Mouse (Mus musculus) layer of hippocampus, adult 18-20 months (tissue): ENCODE results near the gene Slc12a3. TPM values are rescaled to one million over a fixed set of nuclear protein-coding genes. Genes with fewer than 3 reads are reported as not detected.
"Not testable (repeated sequence)": the region's sequence is repeated elsewhere in the genome, so short reads cannot be mapped to it uniquely, and the experiment has no call there.

Source experiments
- DNase-seq, 2 experiments: peaks; one replicate each; pipeline ENCODE4 v3.0.0; 2022; ENCODE audit warnings: low spot score in 2 of 2
- microRNA-seq, 2 experiments: library from miRNA; unstranded; fragments of <30 nt; microRNA quantifications; one replicate each; pipeline ENCODE4 v1.2.0; 2021
- total RNA-seq, 2 experiments: library from RNA; stranded (reverse); gene quantifications; 2 replicates each; pipeline ENCODE4 v1.2.3; 2021

The Slc12a3 gene
- total RNA-seq, 2 experiments from 2014 or later: 0.25 to 0.46 TPM

- DNase-seq: peak in 1 of 2 experiments; percentile 53
These were observed 68.1 kb downstream of the Slc12a3 start for GRCm38 (mm10) chr8:94396964-94397657.

GRCm38 (mm10) chr8:94398587-94398986, 69.6 kb downstream of the Slc12a3 start:
- DNase-seq: no peak

GRCm38 (mm10) chr8:94399361-94399953, 70.5 kb downstream of the Slc12a3 start:
- no peak for DNase-seq

GRCm38 (mm10) chr8:94399957-94400356, 71.0 kb downstream of the Slc12a3 start:
- not testable (repeated sequence) for DNase-seq

- DNase-seq: no peak
These were observed 79.6 kb downstream of the Slc12a3 start for GRCm38 (mm10) chr8:94408443-94409080.

GRCm38 (mm10) chr8:94409523-94409922, 80.5 kb downstream of the Slc12a3 start:
- no peak for DNase-seq

- DNase-seq: no peak
These were observed 83.5 kb downstream of the Slc12a3 start for GRCm38 (mm10) chr8:94412518-94412917.

- DNase-seq: no peak
These were observed 84.5 kb downstream of the Slc12a3 start for GRCm38 (mm10) chr8:94413509-94413908.

- DNase-seq: no peak
These were observed 86.2 kb downstream of the Slc12a3 start for GRCm38 (mm10) chr8:94415218-94415617.

Small RNAs within 50 kb of the gene (microRNA-seq; reads per million reads assigned to microRNA genes)
- gene Mir138-2: 1,858 to 3,166 reads per million in 2 experiments

Other genes starting within 250 kb of the Slc12a3 start
- gene Bbs2, start 230.3 kb upstream of the Slc12a3 start, total RNA-seq: 10 to 100 TPM; 26.1 to 28.5 TPM
- not detected for gene Mt4, start 192.0 kb upstream of the Slc12a3 start, total RNA-seq
- gene Mt3, start 176.6 kb upstream of the Slc12a3 start, total RNA-seq: 1,000 to 10,000 TPM; 1,203 to 1,275 TPM
- 100 to 1,000 TPM; 501 to 598 TPM for gene Mt2, start 156.5 kb upstream of the Slc12a3 start, total RNA-seq
- 100 to 1,000 TPM; 625 to 755 TPM for gene Mt1, start 150.1 kb upstream of the Slc12a3 start, total RNA-seq
- gene Nup93, start 114.6 kb upstream of the Slc12a3 start, total RNA-seq: 10 to 100 TPM; 44.3 to 52.6 TPM
- 10 to 100 TPM; 66.6 to 76.8 TPM for gene Herpud1, start 57.2 kb downstream of the Slc12a3 start, total RNA-seq
- 1 to 10 TPM in 1 of 2 experiments, under 1 TPM in 1; 0.30 to 1.1 TPM for gene Nlrc5, start 105.2 kb downstream of the Slc12a3 start, total RNA-seq
- gene Cpne2, start 203.8 kb downstream of the Slc12a3 start, total RNA-seq: 10 to 100 TPM; 41.9 to 48.2 TPM